Mouse (Mus musculus) cerebellum, postnatal 36 days (tissue): ENCODE data around the gene Hoxa1.

Source experiments
- DNase-seq, 2 experiments: peaks; one replicate each; pipeline ENCODE4 v3.0.0; 2021 to 2022; ENCODE audit warnings: mixed read lengths in 2 of 2

Hoxa1 gene

GRCm38 (mm10) chr6:52189172-52189591 is 31.1 kb upstream of the Hoxa1 start:
- no peak for DNase-seq

DNA sequence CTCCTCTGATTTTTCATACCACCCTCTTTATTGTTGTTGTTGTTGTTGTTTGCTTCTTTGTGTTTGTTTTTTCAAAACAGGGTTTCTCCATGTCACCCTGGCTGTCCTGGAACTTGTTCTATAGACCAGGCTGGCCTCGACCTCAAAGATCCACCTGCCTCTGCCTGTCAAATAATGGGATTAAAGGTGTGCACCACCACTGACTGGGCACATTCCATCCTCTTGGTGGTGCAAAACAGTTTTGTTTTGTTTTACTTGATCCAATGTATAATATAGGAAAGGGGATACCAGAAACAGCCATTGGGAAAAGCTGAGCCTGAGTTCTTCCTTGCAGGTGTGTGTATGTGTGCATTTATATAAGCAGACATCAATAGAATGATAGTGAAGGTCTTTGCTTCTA is 28.4 kb upstream of the Hoxa1 start:
- no peak for DNase-seq

GRCm38 (mm10) chr6:52185834-52186233 is 27.7 kb upstream of the Hoxa1 start:
- no peak for DNase-seq

DNA sequence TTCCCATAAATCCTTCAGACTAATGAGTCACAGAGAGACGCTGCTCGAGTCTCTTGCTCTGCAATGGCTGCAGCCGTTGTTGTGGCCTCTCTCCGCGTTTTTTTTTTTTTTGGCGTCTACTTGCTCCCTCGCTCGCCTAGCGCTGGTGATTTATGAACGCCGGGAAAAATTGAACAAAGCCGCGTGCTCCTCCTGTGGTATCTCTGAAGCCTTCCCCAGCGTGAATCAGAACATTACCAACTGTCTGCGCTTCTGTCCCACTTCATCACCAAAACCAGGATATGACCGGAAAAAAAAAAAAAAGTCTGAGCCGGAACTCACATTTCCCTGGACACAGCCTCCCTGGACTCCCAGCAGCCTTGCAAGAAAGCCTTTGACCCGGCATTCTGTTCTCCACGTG is 27.1 kb upstream of the Hoxa1 start:
- DNase-seq: no peak

GRCm38 (mm10) chr6:52184668-52185067 is 26.6 kb upstream of the Hoxa1 start:
- no peak for DNase-seq

DNA sequence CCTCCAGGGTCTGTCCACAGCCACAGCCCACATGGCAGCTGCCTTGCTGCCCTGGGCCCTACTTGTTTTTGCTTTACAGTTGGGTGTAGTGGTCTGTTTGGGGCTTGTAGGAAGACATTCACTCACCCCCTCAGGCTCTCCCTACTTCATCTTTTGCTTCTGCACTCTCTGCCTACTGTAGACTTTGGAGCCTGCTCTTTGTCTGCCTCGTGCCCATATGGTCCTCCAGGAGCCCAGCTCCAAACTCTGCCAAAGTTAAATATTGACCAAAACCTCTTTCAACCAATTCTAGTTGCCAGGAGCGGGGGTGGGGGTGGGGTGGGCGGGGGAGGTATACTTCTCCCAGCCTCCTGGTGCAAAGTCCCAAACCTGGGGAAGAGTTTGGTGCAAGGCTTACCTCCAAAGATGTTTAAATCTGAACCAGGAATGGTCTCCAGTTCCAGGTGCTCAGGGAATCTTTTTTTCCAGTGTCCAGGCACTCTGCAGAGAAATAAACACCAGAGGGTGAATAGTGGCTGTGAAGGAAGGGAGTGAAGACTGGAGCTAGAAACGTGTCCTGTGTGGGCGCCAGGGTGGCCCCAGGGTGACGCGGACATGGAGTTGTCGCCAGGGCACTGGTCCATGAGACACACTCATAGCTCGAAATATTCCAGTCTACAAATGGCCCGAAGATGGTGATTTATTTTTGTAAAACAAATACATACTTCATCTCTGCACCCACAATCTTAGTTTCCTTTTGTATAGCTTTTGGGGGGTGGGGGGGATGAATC is 25.4 kb upstream of the Hoxa1 start:
- DNase-seq: no peak

- DNase-seq: no peak
Measured at GRCm38 (mm10) chr6:52182793-52183192, 24.7 kb upstream of the Hoxa1 start.

DNA sequence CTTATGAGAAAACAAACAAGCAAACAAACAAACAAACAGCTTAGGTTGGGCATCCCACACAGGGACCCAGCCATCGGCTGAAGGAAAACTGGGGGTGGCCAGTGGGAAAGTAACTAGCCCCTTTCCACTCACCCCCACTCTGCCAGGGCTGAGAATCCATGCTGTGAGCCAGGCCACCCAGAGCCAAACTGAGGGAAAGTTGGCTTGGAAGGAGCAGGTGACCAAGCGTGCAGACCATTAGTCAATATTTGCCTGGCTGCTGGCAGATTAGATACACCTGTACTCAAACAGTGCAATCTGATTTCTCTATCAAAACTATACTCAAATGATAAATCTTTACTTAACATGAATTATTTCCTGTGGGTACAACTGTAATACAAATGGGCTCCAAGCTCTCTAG is 23.9 kb upstream of the Hoxa1 start:
- no peak for DNase-seq

GRCm38 (mm10) chr6:52180726-52181125 is 22.6 kb upstream of the Hoxa1 start:
- no peak for DNase-seq

DNA sequence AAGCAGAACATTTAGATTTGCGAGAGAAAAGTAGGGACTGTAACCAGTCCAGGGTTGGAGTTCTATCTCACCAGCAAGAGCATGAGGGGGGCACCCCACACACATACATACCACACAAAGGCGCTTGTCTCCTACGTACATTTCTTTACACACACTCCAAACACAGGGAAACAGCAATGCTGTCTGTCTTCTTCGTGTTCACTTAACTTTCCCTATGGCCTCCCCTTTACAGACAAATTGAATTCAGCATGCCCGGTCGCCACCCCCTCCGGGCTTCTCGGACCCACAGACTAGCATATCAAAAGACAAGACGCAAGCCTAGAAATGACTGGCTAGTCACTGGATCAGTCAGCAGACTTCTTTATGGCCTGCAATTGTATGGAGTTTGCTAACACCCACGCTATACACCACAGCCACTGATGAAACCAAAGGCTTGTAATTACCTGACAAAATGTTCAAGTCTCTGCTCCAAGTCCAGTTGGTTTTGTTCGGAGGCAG is 22.1 kb upstream of the Hoxa1 start:
- DNase-seq: no peak

DNA sequence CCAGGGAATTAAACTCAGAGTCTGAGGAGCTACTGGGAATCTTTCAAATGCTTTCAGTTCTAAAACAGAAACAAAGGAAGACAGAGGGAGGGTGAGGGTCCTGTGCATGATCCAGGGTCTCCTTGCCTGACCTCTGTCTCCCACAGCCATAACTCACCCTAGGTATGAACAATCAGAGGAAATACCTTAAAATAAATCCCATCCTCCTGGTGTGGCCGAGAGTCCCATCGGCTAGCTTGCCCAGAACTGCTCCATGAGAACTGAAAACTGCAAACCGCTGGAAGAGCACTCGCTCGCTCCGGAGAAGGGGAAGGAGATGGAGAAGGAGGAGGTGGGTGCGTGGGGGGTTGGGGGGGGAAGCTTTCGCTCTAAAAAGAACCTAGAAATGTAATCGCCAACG is 21.6 kb upstream of the Hoxa1 start:
- no peak for DNase-seq

- DNase-seq: no peak
Measured at GRCm38 (mm10) chr6:52178918-52179665, 21.0 kb upstream of the Hoxa1 start.

GRCm38 (mm10) chr6:52177806-52178205 is 19.7 kb upstream of the Hoxa1 start:
- DNase-seq: no peak

DNA sequence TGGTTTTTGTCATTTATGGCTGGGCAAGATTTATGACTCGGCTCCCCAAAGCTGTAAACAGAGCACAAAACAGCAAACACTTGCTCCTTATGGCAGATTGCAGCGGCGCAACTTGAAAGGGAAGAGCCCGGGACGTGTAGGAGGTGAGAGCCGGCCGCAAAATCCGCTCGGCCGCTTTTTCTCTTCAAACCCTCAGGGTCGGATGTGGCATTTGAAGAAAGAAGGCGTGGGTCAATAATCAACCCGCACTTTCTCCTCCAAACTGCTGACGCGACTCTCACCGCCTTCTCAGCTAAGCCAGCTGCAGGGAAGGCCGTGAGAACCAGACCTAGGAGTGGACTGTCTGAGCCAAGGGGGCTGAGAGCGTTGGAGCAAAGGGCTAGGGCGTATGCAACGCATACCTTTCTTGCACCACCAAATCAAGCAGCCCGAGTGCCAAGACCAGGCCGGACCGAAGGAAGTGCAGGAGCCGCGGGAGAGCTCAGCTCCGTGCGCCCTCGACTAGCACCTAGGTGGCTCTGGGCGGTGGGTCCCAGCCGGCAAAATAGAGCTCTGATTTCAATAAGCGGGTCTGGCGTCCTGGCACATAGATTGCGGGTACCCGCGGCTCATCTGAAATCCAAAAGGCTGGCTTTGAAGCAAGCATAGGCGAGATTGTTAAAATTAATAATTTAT is 19.1 kb upstream of the Hoxa1 start, which contains the start of gene 5730596B20Rik:
Gene 5730596B20Rik (plus strand): TSS at position 438 of the 675 bp plus-strand sequence.
- DNase-seq: no peak

- no peak for DNase-seq
Measured at GRCm38 (mm10) chr6:52176391-52176790, 18.3 kb upstream of the Hoxa1 start.

DNA sequence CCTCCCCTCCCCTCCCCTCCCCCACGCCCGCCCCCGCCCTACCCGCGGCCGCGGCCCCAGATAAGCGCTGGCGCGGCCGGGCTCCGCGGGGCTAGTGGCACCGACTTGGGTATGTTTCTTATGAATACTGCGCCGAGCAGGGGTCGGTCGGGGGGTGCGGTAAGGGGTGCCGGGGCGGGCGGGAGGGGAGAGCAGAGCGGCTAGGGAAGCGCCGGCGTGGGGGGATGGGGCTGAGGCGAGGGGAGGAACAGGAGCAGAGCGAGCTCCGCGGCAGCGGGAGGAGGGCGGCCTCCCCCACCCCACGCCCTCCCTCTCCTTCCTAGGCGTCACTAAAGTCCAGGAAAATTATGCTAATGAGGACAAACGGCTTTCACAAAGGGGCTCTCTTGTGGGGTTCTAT is 17.7 kb upstream of the Hoxa1 start:
- DNase-seq: no peak

DNA sequence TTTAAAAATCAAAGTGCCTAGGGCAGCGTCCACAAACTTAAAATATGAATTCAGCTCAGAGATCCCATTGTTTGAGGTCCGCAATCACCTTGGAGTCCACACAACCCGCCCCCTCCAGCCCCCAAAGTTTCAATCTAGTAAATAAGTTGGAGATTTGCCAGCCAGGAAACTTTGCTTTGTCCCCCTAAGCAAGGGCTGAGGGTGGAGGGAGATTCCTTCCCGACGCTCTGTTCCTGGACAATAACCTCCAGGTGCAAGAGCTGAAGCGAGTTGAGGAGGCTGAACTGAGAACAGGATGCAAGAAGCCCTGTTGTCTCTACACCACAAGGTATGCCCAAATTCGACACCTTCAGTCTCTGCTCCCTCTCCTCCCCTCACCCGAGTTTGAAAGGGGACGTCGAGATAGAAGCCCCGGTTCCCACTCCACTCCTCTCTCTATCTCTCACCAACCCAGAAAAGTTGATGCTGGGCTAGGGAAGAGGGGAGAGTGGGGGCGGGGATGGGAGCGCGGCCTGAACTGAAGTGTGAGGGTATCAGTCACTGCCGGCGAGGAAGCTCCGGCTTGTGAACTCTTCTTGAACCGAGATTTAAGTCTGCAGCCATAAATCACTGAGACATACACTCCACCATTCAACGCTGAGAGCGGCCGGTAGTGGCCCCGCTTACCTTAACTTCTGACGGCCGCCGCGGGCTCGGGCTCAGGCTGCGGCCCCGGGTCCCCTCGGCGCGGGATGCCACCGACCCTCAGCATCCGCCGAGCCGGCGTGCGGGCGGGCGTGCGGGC is 17.0 kb upstream of the Hoxa1 start:
- DNase-seq: no peak

DNA sequence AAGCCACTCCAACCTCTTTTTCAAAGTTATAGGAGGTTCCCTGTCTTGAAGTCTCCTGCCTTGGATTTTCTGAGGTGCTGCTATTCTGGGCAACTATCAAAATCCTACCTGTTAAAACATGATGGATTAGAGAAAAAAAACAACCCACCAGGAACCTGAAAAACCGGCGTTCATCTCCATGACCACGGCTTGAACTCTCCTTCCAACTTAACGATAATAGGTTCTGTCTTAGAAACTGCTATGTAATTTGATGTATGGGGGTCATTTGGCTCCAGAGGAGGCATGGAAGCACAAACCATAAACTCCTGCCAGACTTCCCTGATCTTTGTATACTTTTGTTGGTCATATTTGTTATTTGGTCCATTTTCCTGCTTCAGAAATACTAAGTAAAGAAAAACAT is 15.5 kb upstream of the Hoxa1 start:
- no peak for DNase-seq

- no peak for DNase-seq
Measured at GRCm38 (mm10) chr6:52172501-52172900, 14.4 kb upstream of the Hoxa1 start.

- DNase-seq: no peak
Measured at GRCm38 (mm10) chr6:52171938-52172337, 13.8 kb upstream of the Hoxa1 start.

GRCm38 (mm10) chr6:52171331-52171730 is 13.2 kb upstream of the Hoxa1 start:
- no peak for DNase-seq

- DNase-seq: no peak
Measured at GRCm38 (mm10) chr6:52170898-52171223, 12.7 kb upstream of the Hoxa1 start.
